Mouse (Mus musculus): Measurements from ENCODE around the gene Strip1.
A peak's percentile ranks its signal among the peaks of the same experiment; 100 is the strongest.
"Not testable (repeated sequence)": the region's sequence is repeated elsewhere in the genome, so short reads cannot be mapped to it uniquely, and the experiment has no call there.

The Strip1 gene

GRCm38 (mm10) chr3:107631523-107631958 lies at the start of gene Strip1:
Strip1 (minus strand) TSS chr3:107631694.
- DNase-seq (ENCODE audit: low spot score in 2 of 2), result peak; percentile 82 to 93

GRCm38 (mm10) chr3:107680790-107681576 lies 49.5 kb upstream of the Strip1 start:
- peak in 1 of 2 experiments; percentile 14 for DNase-seq (ENCODE audit: low spot score in 2 of 2)

- DNase-seq (ENCODE audit: low spot score in 2 of 2), result no peak
These were observed 40.0 kb upstream of the Strip1 start for GRCm38 (mm10) chr3:107671509-107671908.

DNA sequence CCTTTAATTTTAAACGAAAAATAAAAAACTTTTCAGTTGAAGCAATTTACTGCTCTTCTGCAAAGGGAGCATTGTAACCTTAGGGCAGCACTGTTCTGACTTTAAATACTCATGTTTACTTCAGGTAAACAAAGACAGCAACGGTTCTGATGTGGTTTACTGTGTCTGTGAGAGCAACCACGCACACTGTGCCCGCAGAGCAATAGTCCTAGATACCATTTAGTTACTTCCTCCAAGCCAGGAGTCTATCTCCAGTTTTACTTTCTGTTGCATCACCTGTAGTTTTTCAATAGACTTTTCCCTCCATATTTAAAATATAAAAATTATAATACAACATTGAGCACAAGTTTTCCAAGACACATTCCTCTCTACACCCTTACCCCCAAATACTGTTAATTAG lies 39.0 kb upstream of the Strip1 start:
- DNase-seq (ENCODE audit: low spot score in 2 of 2), result no peak

- no peak for DNase-seq (ENCODE audit: low spot score in 2 of 2)
These were observed 37.3 kb upstream of the Strip1 start for GRCm38 (mm10) chr3:107668786-107669185.

GRCm38 (mm10) chr3:107667426-107667825 lies 35.9 kb upstream of the Strip1 start:
- DNase-seq (ENCODE audit: low spot score in 2 of 2), result no peak

DNA sequence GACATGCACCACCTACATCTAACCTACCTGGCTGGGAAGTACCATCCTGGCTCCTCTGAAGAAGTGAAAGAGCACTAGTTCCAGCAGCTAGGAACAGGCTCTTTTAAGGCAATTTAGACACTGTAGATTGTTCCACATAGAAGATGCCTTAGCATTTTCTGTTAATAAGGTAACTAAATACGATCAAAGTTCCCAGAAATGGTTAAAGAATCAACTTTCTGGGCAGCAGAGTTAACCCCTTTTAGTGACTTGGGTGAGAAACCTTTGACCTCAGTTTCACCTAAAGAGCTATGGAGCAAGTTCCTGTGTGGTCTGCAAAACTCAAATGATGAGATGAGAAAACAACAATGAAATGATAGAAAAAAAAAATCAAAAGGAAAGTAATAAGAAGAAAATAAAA lies 33.1 kb upstream of the Strip1 start:
- no peak for DNase-seq (ENCODE audit: low spot score in 2 of 2)

- no peak for DNase-seq (ENCODE audit: low spot score in 2 of 2)
These were observed 27.5 kb upstream of the Strip1 start for GRCm38 (mm10) chr3:107659000-107659399.

- DNase-seq (ENCODE audit: low spot score in 2 of 2), result no peak
These were observed 25.4 kb upstream of the Strip1 start for GRCm38 (mm10) chr3:107656888-107657287.

GRCm38 (mm10) chr3:107656151-107656550 lies 24.7 kb upstream of the Strip1 start:
- DNase-seq (ENCODE audit: low spot score in 2 of 2), result no peak

GRCm38 (mm10) chr3:107655491-107655890 lies 24.0 kb upstream of the Strip1 start:
- DNase-seq (ENCODE audit: low spot score in 2 of 2), result no peak

DNA sequence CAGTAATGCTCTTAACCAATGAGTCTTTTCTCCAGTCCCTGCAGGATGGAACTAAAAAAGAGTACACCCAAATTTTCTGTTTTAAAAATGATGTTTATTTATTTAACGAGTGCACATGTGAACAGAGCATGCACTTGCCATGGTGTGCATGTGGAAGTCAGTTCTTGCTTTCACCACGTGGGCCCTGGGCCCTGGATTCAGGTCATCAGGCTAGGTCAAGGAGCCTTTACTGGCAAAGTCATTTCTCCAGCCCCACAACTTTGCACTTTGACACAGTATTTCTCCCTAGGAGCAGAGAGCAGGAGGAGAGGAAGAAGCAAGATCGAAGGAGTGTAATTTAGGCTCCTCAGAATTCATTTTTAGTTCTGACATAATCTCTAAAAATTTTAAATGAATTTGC lies 23.4 kb upstream of the Strip1 start:
- no peak for DNase-seq (ENCODE audit: low spot score in 2 of 2)

- DNase-seq (ENCODE audit: low spot score in 2 of 2), result no peak
These were observed 21.5 kb upstream of the Strip1 start for GRCm38 (mm10) chr3:107652968-107653367.

- not testable (repeated sequence) for DNase-seq (ENCODE audit: low spot score in 2 of 2)
These were observed 18.8 kb upstream of the Strip1 start for GRCm38 (mm10) chr3:107650276-107650675.

- DNase-seq (ENCODE audit: low spot score in 2 of 2), result no peak
These were observed 15.5 kb upstream of the Strip1 start for GRCm38 (mm10) chr3:107646947-107647346.

- DNase-seq (ENCODE audit: low spot score in 2 of 2), result no peak
These were observed 6.2 kb upstream of the Strip1 start for GRCm38 (mm10) chr3:107637606-107638172.

GRCm38 (mm10) chr3:107636236-107636635 lies 4.7 kb upstream of the Strip1 start:
- no peak for DNase-seq (ENCODE audit: low spot score in 2 of 2)

DNA sequence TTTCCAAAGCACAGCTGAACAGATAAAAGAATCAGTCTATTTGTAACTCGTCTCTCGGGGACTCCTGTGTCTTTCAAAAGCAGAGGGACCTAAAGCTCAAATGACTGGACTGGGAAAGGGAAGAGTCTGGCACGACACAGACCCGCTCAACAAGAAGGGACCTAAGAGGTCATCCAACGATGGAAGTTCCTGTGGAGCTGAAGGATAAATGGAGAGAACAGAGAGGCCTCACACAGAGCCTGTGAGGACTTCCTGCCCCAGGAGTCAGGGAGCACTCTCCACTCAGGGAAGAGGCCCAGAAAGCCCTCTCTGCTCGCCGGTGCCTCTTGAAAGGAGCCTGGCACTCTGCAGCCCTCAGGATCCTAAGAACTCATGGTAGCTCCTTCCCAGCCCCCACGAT lies 4.3 kb upstream of the Strip1 start:
- no peak for DNase-seq (ENCODE audit: low spot score in 2 of 2)

DNA sequence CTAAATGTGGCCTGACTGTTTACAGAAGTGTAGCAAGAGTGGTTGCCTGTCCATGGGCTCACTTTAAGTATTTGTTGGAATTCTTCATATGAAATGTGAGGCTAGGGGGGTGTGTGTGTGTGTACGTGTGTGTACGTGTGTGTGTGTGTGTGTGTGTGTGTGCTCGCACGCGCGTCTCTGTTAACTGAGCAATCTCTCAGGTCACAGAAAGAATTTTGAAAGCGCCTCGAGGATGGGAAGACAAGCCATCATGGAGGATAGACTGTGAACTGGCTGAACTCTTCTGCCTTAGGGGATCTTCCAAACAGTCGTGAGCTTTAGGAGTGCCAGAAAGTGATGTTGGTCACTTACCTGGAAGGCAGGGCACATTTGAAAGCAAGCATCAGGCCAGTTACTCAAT lies 2.4 kb upstream of the Strip1 start:
- DNase-seq (ENCODE audit: low spot score in 2 of 2), result no peak

GRCm38 (mm10) chr3:107632786-107633185 lies 1.3 kb upstream of the Strip1 start:
- no peak for DNase-seq (ENCODE audit: low spot score in 2 of 2)

DNA sequence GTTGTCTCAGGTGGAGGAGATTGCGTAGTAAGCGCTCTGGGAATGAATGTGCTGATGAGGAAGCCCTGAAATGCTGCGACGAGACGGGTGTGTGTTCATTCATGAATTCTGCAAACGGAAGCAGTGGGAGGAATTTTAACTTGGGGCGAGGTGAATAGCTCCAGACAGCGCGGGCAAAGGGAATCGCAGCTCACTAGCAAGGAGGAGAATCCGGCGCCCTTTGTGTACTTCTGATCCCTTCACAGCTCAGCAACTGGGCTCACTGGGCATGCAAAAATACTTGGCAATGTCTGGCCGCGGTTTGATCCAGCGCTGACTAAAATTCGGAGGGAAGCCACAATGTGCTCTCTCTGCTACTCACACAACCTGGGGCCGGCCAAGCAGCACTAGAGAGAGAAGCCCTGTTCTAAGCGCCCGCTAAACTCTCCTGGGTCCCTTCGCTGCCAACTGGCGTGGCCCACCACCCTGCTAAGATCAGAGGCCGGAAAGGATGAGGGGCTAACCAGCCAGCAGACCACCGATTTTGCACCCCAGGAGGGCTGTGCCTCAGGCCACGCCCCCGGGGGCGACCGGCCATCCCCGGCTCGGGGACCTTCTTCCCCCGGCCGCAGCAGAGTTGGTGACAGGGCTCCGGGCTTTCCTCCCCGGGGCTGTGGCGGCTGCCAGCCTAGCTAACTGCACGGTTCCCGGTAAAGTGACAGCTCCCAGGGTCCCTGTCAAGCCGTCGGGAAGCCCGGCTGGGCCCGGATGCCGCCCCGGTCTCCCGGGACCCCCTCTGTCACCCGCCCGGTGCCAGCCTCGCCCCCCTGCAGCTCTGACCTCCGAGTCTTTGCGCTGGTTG lies 592 bp downstream of the Strip1 start, which contains the start of gene Gm10961:
Gene Gm10961 (plus strand): TSS at position 641 of the 841 bp plus-strand sequence.
- peak in 1 of 2 experiments; percentile 65 for DNase-seq (ENCODE audit: low spot score in 2 of 2)

DNA sequence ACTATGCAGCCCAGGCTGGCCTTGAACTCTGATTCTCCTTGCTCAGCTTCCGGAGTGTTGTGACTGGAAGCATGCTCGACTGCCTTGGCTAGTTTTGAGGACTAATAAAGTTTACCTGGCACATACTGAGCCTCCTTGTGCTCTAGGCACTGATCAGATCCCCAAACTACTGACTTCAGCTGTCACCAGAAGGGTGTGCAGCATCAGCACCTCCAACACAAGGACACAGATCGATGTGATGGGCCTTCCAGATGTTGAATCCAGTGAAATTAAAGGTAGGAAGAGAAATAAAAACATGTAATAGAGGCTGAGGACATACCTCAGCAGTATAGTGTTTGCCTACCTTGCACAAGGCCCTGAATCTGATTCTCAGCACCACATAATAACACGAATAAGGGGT lies 2.1 kb downstream of the Strip1 start:
- no peak for DNase-seq (ENCODE audit: low spot score in 2 of 2)
